Mouse (Mus musculus) E14TG2a.4 (cell line): ENCODE measurements around the gene C87414.
"Not testable (repeated sequence)": the region's sequence is repeated elsewhere in the genome, so short reads cannot be mapped to it uniquely, and the experiment has no call there.

ENCODE experiments used
- CTCF ChIP-seq: conservative IDR thresholded peaks from 2 replicates; pipeline ENCODE4 v1.5.1; 2014; ENCODE audit warnings: low read length
- NANOG ChIP-seq: IDR thresholded peaks from 2 replicates; pipeline ENCODE4 v1.6.1; 2014; ENCODE audit warnings: borderline replicate concordance, low read length, mixed read lengths
- POU5F1 ChIP-seq: IDR thresholded peaks from 2 replicates; pipeline ENCODE4 v1.6.1; 2014; ENCODE audit warnings: low read length, borderline replicate concordance

- TF ChIP-seq CTCF, POU5F1, NANOG: not testable (repeated sequence)
Measured at GRCm38 (mm10) chr5:93684661-93685060, 13.3 kb upstream of the C87414 start.
